Mouse (Mus musculus): Measurements from ENCODE around the gene Mtus2. TPM values are rescaled to one million over a fixed set of nuclear protein-coding genes. Genes with fewer than 3 reads are reported as not detected.

The Mtus2 gene
- polyA plus RNA-seq, 1 experiment = 8.7 TPM

- H3K4me3 ChIP-seq (ENCODE audit: control insufficient read depth, insufficient read depth, low read length) = no peak overlapping the region
- H3K27ac ChIP-seq (ENCODE audit: control insufficient read depth, insufficient read depth, low read length) = no peak overlapping the region
- H3K4me1 ChIP-seq (replicated peaks; ENCODE audit: control insufficient read depth, insufficient read depth, low read length) = no peaks in the 10 kb centered on the region
- H3K27me3 ChIP-seq (ENCODE audit: control insufficient read depth, insufficient read depth, low read length) = no peaks in the 10 kb centered on the region
- no peaks in the 10 kb centered on the region for H3K36me3 ChIP-seq (ENCODE audit: control insufficient read depth, insufficient read depth, low read length)
- no peak for DNase-seq
- TF ChIP-seq CTCF (IDR thresholded peaks at IDR 0.05; ENCODE audit: borderline replicate concordance, control insufficient read depth, extremely low read depth, insufficient read depth, low read length, poor library complexity) (no peak), POLR2A (IDR thresholded peaks at IDR 0.05; ENCODE audit: control insufficient read depth, extremely low read depth, insufficient read depth, low read length, poor library complexity) (no peak)
- 86% methylated on average over 7 of the region's 7 CpGs for WGBS
These were observed 9.5 kb downstream of the Mtus2 start for GRCm38 (mm10) chr5:147966646-147967045.

- H3K4me1 ChIP-seq (replicated peaks; ENCODE audit: control insufficient read depth, insufficient read depth, low read length) = no peaks in the 10 kb centered on the region
- no peak overlapping the region for H3K27ac ChIP-seq (ENCODE audit: control insufficient read depth, insufficient read depth, low read length)
- no peaks in the 10 kb centered on the region for H3K36me3 ChIP-seq (ENCODE audit: control insufficient read depth, insufficient read depth, low read length)
- no peak for DNase-seq
- TF ChIP-seq CTCF (IDR thresholded peaks at IDR 0.05; ENCODE audit: borderline replicate concordance, control insufficient read depth, extremely low read depth, insufficient read depth, low read length, poor library complexity) (no peak), POLR2A (IDR thresholded peaks at IDR 0.05; ENCODE audit: control insufficient read depth, extremely low read depth, insufficient read depth, low read length, poor library complexity) (no peak)
- H3K27me3 ChIP-seq (ENCODE audit: control insufficient read depth, insufficient read depth, low read length) = no peaks in the 10 kb centered on the region
- 78% methylated on average over 5 of the region's 5 CpGs for WGBS
- no peak overlapping the region for H3K4me3 ChIP-seq (ENCODE audit: control insufficient read depth, insufficient read depth, low read length)
These were observed 12.4 kb downstream of the Mtus2 start for GRCm38 (mm10) chr5:147969566-147969965.

GRCm38 (mm10) chr5:147976001-147976400, 18.9 kb downstream of the Mtus2 start:
- DNase-seq = no peak
- Histone ChIP-seq H3K27ac (ENCODE audit: control insufficient read depth, insufficient read depth, low read length) (no peak overlapping the region), H3K36me3 (ENCODE audit: control insufficient read depth, insufficient read depth, low read length) (no peaks in the 10 kb centered on the region), H3K4me3 (ENCODE audit: control insufficient read depth, insufficient read depth, low read length) (no peak overlapping the region), H3K4me1 (replicated peaks; ENCODE audit: control insufficient read depth, insufficient read depth, low read length) (no peaks in the 10 kb centered on the region), H3K27me3 (ENCODE audit: control insufficient read depth, insufficient read depth, low read length) (no peaks in the 10 kb centered on the region)
- WGBS = 75% methylated on average over 13 of the region's 13 CpGs
- TF ChIP-seq CTCF (IDR thresholded peaks at IDR 0.05; ENCODE audit: borderline replicate concordance, control insufficient read depth, extremely low read depth, insufficient read depth, low read length, poor library complexity) (no peak), POLR2A (IDR thresholded peaks at IDR 0.05; ENCODE audit: control insufficient read depth, extremely low read depth, insufficient read depth, low read length, poor library complexity) (no peak)

DNA sequence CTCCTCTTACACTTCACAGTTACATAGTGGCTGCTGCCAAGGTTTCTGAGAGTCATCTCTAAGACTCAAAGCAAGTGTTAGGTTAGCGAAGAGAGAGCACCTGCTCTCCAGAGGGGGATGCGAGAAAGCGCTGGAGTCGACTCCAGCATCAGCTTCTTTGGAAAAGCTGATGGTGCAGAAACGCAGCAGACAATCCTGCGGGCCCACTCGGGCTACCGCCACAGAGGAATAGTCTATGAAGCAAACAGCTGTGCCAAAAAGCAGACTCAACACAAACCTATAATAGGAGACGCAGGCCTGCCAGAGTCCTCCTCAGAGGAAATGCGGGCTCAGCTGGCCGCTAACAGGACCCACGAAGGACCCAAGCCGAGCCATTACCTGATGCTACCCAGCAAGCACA, 23.5 kb downstream of the Mtus2 start:
- WGBS = 88% methylated on average over 13 of the region's 13 CpGs
- H3K4me3 ChIP-seq (ENCODE audit: control insufficient read depth, insufficient read depth, low read length) = no peak overlapping the region
- DNase-seq = no peak
- no peaks in the 10 kb centered on the region for H3K27me3 ChIP-seq (ENCODE audit: control insufficient read depth, insufficient read depth, low read length)
- no peaks in the 10 kb centered on the region for H3K36me3 ChIP-seq (ENCODE audit: control insufficient read depth, insufficient read depth, low read length)
- H3K27ac ChIP-seq (ENCODE audit: control insufficient read depth, insufficient read depth, low read length) = no peak overlapping the region
- H3K4me1 ChIP-seq (replicated peaks; ENCODE audit: control insufficient read depth, insufficient read depth, low read length) = no peaks in the 10 kb centered on the region
- TF ChIP-seq POLR2A (IDR thresholded peaks at IDR 0.05; ENCODE audit: control insufficient read depth, extremely low read depth, insufficient read depth, low read length, poor library complexity) = no peak
- TF ChIP-seq CTCF (IDR thresholded peaks at IDR 0.05; ENCODE audit: borderline replicate concordance, control insufficient read depth, extremely low read depth, insufficient read depth, low read length, poor library complexity) = no peak

DNA sequence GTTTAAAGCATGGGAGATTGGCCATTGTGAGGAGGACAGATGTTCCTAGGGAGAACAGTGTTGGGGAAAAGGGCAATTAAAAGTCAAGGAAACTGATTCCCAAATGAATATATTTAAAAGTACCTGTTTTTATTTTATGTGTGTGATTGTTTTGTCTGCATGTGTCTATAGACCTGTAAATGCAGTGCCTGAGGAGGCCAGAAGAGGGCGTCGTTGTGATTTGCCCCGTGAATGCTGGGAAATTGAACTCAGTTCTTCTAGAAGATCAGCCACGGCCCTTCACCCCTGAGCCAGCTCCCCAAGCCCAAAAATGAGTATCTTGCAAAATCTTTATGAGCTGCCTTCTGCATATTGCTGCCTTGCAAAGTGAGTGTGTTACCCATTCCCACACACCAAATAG, 33.2 kb downstream of the Mtus2 start:
- WGBS = 84% methylated on average over 4 of the region's 4 CpGs
- H3K4me3 ChIP-seq (ENCODE audit: control insufficient read depth, insufficient read depth, low read length) = no peak overlapping the region
- H3K27me3 ChIP-seq (ENCODE audit: control insufficient read depth, insufficient read depth, low read length) = no peaks in the 10 kb centered on the region
- no peaks in the 10 kb centered on the region for H3K36me3 ChIP-seq (ENCODE audit: control insufficient read depth, insufficient read depth, low read length)
- TF ChIP-seq POLR2A (IDR thresholded peaks at IDR 0.05; ENCODE audit: control insufficient read depth, extremely low read depth, insufficient read depth, low read length, poor library complexity) (no peak), CTCF (IDR thresholded peaks at IDR 0.05; ENCODE audit: borderline replicate concordance, control insufficient read depth, extremely low read depth, insufficient read depth, low read length, poor library complexity) (no peak)
- no peak for DNase-seq
- no peak overlapping the region for H3K27ac ChIP-seq (ENCODE audit: control insufficient read depth, insufficient read depth, low read length)
- no peaks in the 10 kb centered on the region for H3K4me1 ChIP-seq (replicated peaks; ENCODE audit: control insufficient read depth, insufficient read depth, low read length)

GRCm38 (mm10) chr5:147990775-147991174, 33.7 kb downstream of the Mtus2 start:
- 96% methylated on average over 10 of the region's 10 CpGs for WGBS
- no peak overlapping the region for H3K4me3 ChIP-seq (ENCODE audit: control insufficient read depth, insufficient read depth, low read length)
- no peak for DNase-seq
- no peak overlapping the region for H3K27ac ChIP-seq (ENCODE audit: control insufficient read depth, insufficient read depth, low read length)
- TF ChIP-seq CTCF (IDR thresholded peaks at IDR 0.05; ENCODE audit: borderline replicate concordance, control insufficient read depth, extremely low read depth, insufficient read depth, low read length, poor library complexity) = no peak
- no peak for TF ChIP-seq POLR2A (IDR thresholded peaks at IDR 0.05; ENCODE audit: control insufficient read depth, extremely low read depth, insufficient read depth, low read length, poor library complexity)
- H3K27me3 ChIP-seq (ENCODE audit: control insufficient read depth, insufficient read depth, low read length) = no peaks in the 10 kb centered on the region
- no peaks in the 10 kb centered on the region for H3K4me1 ChIP-seq (replicated peaks; ENCODE audit: control insufficient read depth, insufficient read depth, low read length)
- no peaks in the 10 kb centered on the region for H3K36me3 ChIP-seq (ENCODE audit: control insufficient read depth, insufficient read depth, low read length)
